19 mouse cellular contexts compared by ENCODE assay signal in genomic region chr10:25396859-25397258, GRCm38 (mm10).
"Had no signal": no experiment of that assay in that cellular context is flagged by ENCODE, and none has a peak within 500 bp of the region (broad histone marks: within the 10 kb centered on the region; RNA-seq: fewer than 3 reads in every experiment).

No protein-coding gene starts in this region.

- DNase-seq: kidney, adult 11 months; kidney, adult 8-10 months; kidney, postnatal 10 days; kidney, postnatal 36 days; layer of hippocampus, postnatal 36 days; lung, adult 2 months; lung, postnatal 14 days; lung, postnatal 4 days; midbrain, embryonic 14.5 days; right cerebral cortex, adult 18-20 months; right cerebral cortex, postnatal 14 days; right cerebral cortex, postnatal 4 days; thymus, adult 2 months; thymus, postnatal 14 days; thymus, postnatal 4 days had no signal

- H3K9ac ChIP-seq: kidney, embryonic 15.5 days; liver, embryonic 15.5 days had no signal

- H3K9me3 ChIP-seq: kidney, embryonic 15.5 days; liver, embryonic 15.5 days had no signal

- H3K36me3 ChIP-seq: kidney, embryonic 15.5 days; liver, embryonic 15.5 days had no signal

- H3K4me2 ChIP-seq: kidney, embryonic 15.5 days; liver, embryonic 15.5 days had no signal

- H3K27ac ChIP-seq: kidney, embryonic 15.5 days; left cerebral cortex, adult 2 months; liver, embryonic 15.5 days; stomach, postnatal 0 days had no signal

- H3K27me3 ChIP-seq: kidney, embryonic 15.5 days; liver, embryonic 15.5 days had no signal

- H3K4me3 ChIP-seq: kidney, embryonic 15.5 days; left cerebral cortex, adult 2 months; liver, embryonic 15.5 days had no signal
